Comparison of ENCODE assay signal across 7 mouse cellular contexts in genomic region chr17:24206451-24207351, GRCm38 (mm10). TPM values are rescaled to one million over a fixed set of nuclear protein-coding genes. Genes with fewer than 3 reads are reported as not detected.
DNase-seq lines count a peak whose midpoint lies in the region; ATAC-seq and TF ChIP-seq lines count a peak whose summit lies in the region.

No protein-coding gene starts in this region.

- no peak for TF ChIP-seq RAD21 in MEL (IDR thresholded peaks at IDR 0.05; ENCODE audit: low read depth, low read length)

- peak in 2 of 3 experiments; percentile 24 to 29; a peak in 2 of 6 replicates for TF ChIP-seq CTCF in MEL (IDR thresholded peaks at IDR 0.05 in 2 of 3, conservative IDR thresholded peaks at IDR 0.05 in 1 of 3; ENCODE audit: control insufficient read depth in 1 of 3, insufficient read depth in 1 of 3, low read depth in 2 of 3, low read length in 3 of 3, poor library complexity in 1 of 3, severe bottlenecking in 1 of 3)
- peak; percentile 1 for TF ChIP-seq CTCF in left cerebral cortex, adult 2 months (IDR thresholded peaks at IDR 0.05)

- peaks cover 9 to 50% of the 10 kb centered on the region in 2 experiments for H3K4me1 ChIP-seq in MEL (ENCODE audit: control insufficient read depth in 1 of 2, insufficient read depth in 2 of 2, low read length in 2 of 2)
- H3K4me1 ChIP-seq in forebrain, embryonic 12.5 days = peaks cover 91% of the 10 kb centered on the region
- peaks cover 83% of the 10 kb centered on the region for H3K4me1 ChIP-seq in hindbrain, embryonic 14.5 days (replicated peaks; ENCODE audit: control insufficient read depth, insufficient read depth, low read length)

- DNase-seq in MEL (ENCODE audit: low read depth, low spot score) = peak; percentile 94
- peak; percentile 74 for DNase-seq in c-Kit-positive CD71-positive TER-119-negative erythroid progenitor cells, embryonic 14.5 days (ENCODE audit: low read depth)
- peak; percentile 61 for DNase-seq in hindbrain, embryonic 14.5 days (ENCODE audit: low spot score)
- DNase-seq in left cerebral cortex, adult 2 months (ENCODE audit: extremely low spot score in 1 of 2, low spot score in 2 of 2) = peak; percentile 73 to 80
- peak; percentile 80 for DNase-seq in right cerebral cortex, postnatal 4 days

- H3K4me2 ChIP-seq in forebrain, embryonic 12.5 days = peak overlapping the region; percentile 92
- peak overlapping the region; percentile 95 for H3K4me2 ChIP-seq in hindbrain, embryonic 14.5 days (replicated peaks)

- H3K9ac ChIP-seq in MEL (ENCODE audit: control insufficient read depth, low read depth, low read length, poor library complexity, severe bottlenecking) = peak overlapping the region; percentile 93
- peak overlapping the region; percentile 75 for H3K9ac ChIP-seq in forebrain, embryonic 12.5 days
- H3K9ac ChIP-seq in hindbrain, embryonic 14.5 days = peak overlapping the region; percentile 87

- H3K27me3 ChIP-seq in MEL (ENCODE audit: control insufficient read depth in 1 of 2, insufficient read depth in 2 of 2, low read length in 2 of 2) = no peaks in the 10 kb centered on the region
- peaks cover 48% of the 10 kb centered on the region for H3K27me3 ChIP-seq in forebrain, embryonic 12.5 days
- 0 out of 2 replicates have a peak, but pooled peaks cover 4% of the 10 kb centered on the region for H3K27me3 ChIP-seq in hindbrain, embryonic 14.5 days (ENCODE audit: control insufficient read depth, insufficient read depth, low read length)

- H3K9me3 ChIP-seq in MEL (replicated peaks; ENCODE audit: insufficient read depth, low read length) = no peaks in the 10 kb centered on the region
- no peaks in the 10 kb centered on the region for H3K9me3 ChIP-seq in forebrain, embryonic 12.5 days
- no peaks in the 10 kb centered on the region for H3K9me3 ChIP-seq in hindbrain, embryonic 14.5 days (ENCODE audit: control insufficient read depth, low read length)

- intact Hi-C loops in left cerebral cortex, adult 2 months (cut with DNase I) = no loop called here

- ATAC-seq in forebrain, embryonic 12.5 days (ENCODE audit: low FRiP score) = peak; percentile 27; the same call in 1 of the 2 replicates
- ATAC-seq in hindbrain, embryonic 14.5 days (ENCODE audit: low FRiP score) = peak; percentile 9; the same call in 1 of the 2 replicates

- H3K4me3 ChIP-seq in MEL (ENCODE audit: control insufficient read depth in 1 of 2, insufficient read depth in 1 of 2, low read depth in 2 of 2, low read length in 2 of 2) (peak overlapping the region; percentile 63 to 73), macrophage (ENCODE audit: inconsistent target) (peak overlapping the region; percentile 25; the same call in 1 of the 2 replicates)
- H3K4me3 ChIP-seq in forebrain, embryonic 12.5 days (replicated peaks) = peak overlapping the region; percentile 64
- H3K4me3 ChIP-seq in hindbrain, embryonic 14.5 days (replicated peaks; ENCODE audit: low read length) = peak overlapping the region; percentile 77
- H3K4me3 ChIP-seq in left cerebral cortex, adult 2 months = peak overlapping the region; percentile 84

- 6% methylated on average over 57 of the region's 62 CpGs for WGBS in forebrain, embryonic 12.5 days
- WGBS in hindbrain, embryonic 14.5 days = 5% methylated on average over 62 of the region's 62 CpGs
- WGBS in macrophage (ENCODE audit: missing documents) = 12% methylated on average over 49 of the region's 62 CpGs

- peak overlapping the region; percentile 94 for H3K27ac ChIP-seq in MEL (ENCODE audit: control insufficient read depth, low read depth, low read length)
- H3K27ac ChIP-seq in forebrain, embryonic 12.5 days = 0 out of 2 replicates have a peak overlapping the region, but pooled peaks have one; percentile 2
- peak overlapping the region; percentile 80 for H3K27ac ChIP-seq in hindbrain, embryonic 14.5 days
- peak overlapping the region; percentile 98 for H3K27ac ChIP-seq in left cerebral cortex, adult 2 months
- no peak overlapping the region for H3K27ac ChIP-seq in macrophage

- H3K79me2 ChIP-seq in MEL (ENCODE audit: control insufficient read depth, insufficient read depth, low read length, poor library complexity) (peaks cover 40% of the 10 kb centered on the region), macrophage (ENCODE audit: inconsistent target) (peaks cover 35% of the 10 kb centered on the region)

- TF ChIP-seq POLR2A in MEL (IDR thresholded peaks at IDR 0.05; ENCODE audit: control insufficient read depth in 1 of 2, insufficient read depth in 1 of 2, low read depth in 1 of 2, low read length in 2 of 2, poor library complexity in 1 of 2) = peak; percentile 68 to 80

- H3K36me3 ChIP-seq in MEL (ENCODE audit: control insufficient read depth in 1 of 2, insufficient read depth in 2 of 2, low read length in 2 of 2) (peaks cover 0 to 36% of the 10 kb centered on the region in 2 experiments; a peak in 3 of 4 replicates), macrophage (ENCODE audit: inconsistent target) (no peaks in the 10 kb centered on the region)
- H3K36me3 ChIP-seq in forebrain, embryonic 12.5 days (replicated peaks) = no peaks in the 10 kb centered on the region
- no peaks in the 10 kb centered on the region for H3K36me3 ChIP-seq in hindbrain, embryonic 14.5 days (replicated peaks; ENCODE audit: control insufficient read depth, insufficient read depth)

- TF ChIP-seq EP300 in MEL (IDR thresholded peaks at IDR 0.05; ENCODE audit: low read depth in 1 of 2, low read length in 2 of 2) = peak in 1 of 2 experiments; percentile 28; a peak in 1 of 4 replicates

RNA-seq across cellular contexts. Expression of gene Tbc1d24, which starts 1.3 kb away (rescaled TPM):
- total RNA-seq in MEL (2012; rRNA removed) = 21.8 and 24.3 TPM in 2 replicates
- polyA plus RNA-seq in MEL (2012; ENCODE audit: insufficient read depth in 1 of 2, insufficient read length in 2 of 2, low read depth in 1 of 2, low replicate concordance in 2 of 2, missing spikeins in 1 of 2) (10 to 100 TPM; 27.3 to 34.2 TPM), macrophage (2018) (8.4 to 12.8 TPM (median 8.5 TPM) in 3 replicates)
- polyA plus RNA-seq in forebrain, embryonic 12.5 days (2016; fragmentation: Nextera tagmentation; extraction: Ambion mirVana) = 8.5 and 10.8 TPM in 2 replicates
- polyA plus RNA-seq in hindbrain, embryonic 14.5 days (2014; fragmentation: Nextera tagmentation; extraction: Ambion mirVana) = 27.1 and 27.6 TPM in 2 replicates
- total RNA-seq in left cerebral cortex, adult 2 months (2021) = 10 to 100 TPM; 63.3 to 69.7 TPM
- 100 to 1,000 TPM in 2 of 26 experiments, 10 to 100 TPM in 24; 25.7 to 129 (median 59.8) TPM for total RNA-seq in macrophage (2018; cell fraction: chromatin; rRNA removed)
- total RNA-seq in macrophage (2018; cell fraction: cytosol; rRNA removed) = 10 to 100 TPM in 12 of 26 experiments, 1 to 10 TPM in 14; 4.8 to 15.0 (median 9.2) TPM
- total RNA-seq in macrophage (2018; cell fraction: nucleus; rRNA removed) = 10 to 100 TPM; 17.0 to 91.0 (median 36.6) TPM

RNA-seq across cellular contexts. Expression of gene Ntn3, which starts 2.6 kb away (rescaled TPM):
- total RNA-seq in MEL (2012; rRNA removed) = 1.7 and 2.7 TPM in 2 replicates
- polyA plus RNA-seq in MEL (2012; ENCODE audit: insufficient read depth in 1 of 2, insufficient read length in 2 of 2, low read depth in 1 of 2, low replicate concordance in 2 of 2, missing spikeins in 1 of 2) (1 to 10 TPM in 1 of 2 experiments, not detected in 1; 2.5 TPM), macrophage (2018) (0.05 to 0.09 TPM in 2 of 3 replicates, not detected in the other)
- polyA plus RNA-seq in forebrain, embryonic 12.5 days (2016; fragmentation: Nextera tagmentation; extraction: Ambion mirVana) = 4.3 and 5.2 TPM in 2 replicates
- 3.9 and 5.0 TPM in 2 replicates for polyA plus RNA-seq in hindbrain, embryonic 14.5 days (2014; fragmentation: Nextera tagmentation; extraction: Ambion mirVana)
- 10 to 100 TPM; 10.5 to 11.5 TPM for total RNA-seq in left cerebral cortex, adult 2 months (2021)
- total RNA-seq in macrophage (2018; cell fraction: chromatin; rRNA removed) = 1 to 10 TPM in 23 of 26 experiments, under 1 TPM in 3; 0.81 to 4.1 (median 1.5) TPM
- under 1 TPM in 20 of 26 experiments, not detected in 6; 0.03 to 0.24 (median 0.09) TPM for total RNA-seq in macrophage (2018; cell fraction: cytosol; rRNA removed)
- 1 to 10 TPM in 14 of 26 experiments, under 1 TPM in 12; 0.27 to 3.3 (median 1.0) TPM for total RNA-seq in macrophage (2018; cell fraction: nucleus; rRNA removed)

RNA-seq across cellular contexts. Expression of gene Tedc2, which starts 13.9 kb away (rescaled TPM):
- total RNA-seq in MEL (2012; rRNA removed) = 18.5 and 22.6 TPM in 2 replicates
- polyA plus RNA-seq in MEL (2012; ENCODE audit: insufficient read depth in 1 of 2, insufficient read length in 2 of 2, low read depth in 1 of 2, low replicate concordance in 2 of 2, missing spikeins in 1 of 2) = 10 to 100 TPM in 1 of 2 experiments, not detected in 1; 24.6 TPM
- polyA plus RNA-seq in forebrain, embryonic 12.5 days (2016; fragmentation: Nextera tagmentation; extraction: Ambion mirVana) = 15.3 and 16.7 TPM in 2 replicates
- 8.2 and 10.1 TPM in 2 replicates for polyA plus RNA-seq in hindbrain, embryonic 14.5 days (2014; fragmentation: Nextera tagmentation; extraction: Ambion mirVana)
- 10 to 100 TPM; 10.8 to 11.0 TPM for total RNA-seq in left cerebral cortex, adult 2 months (2021)
- total RNA-seq in macrophage (2018; cell fraction: chromatin; rRNA removed) = 10 to 100 TPM in 9 of 26 experiments, 1 to 10 TPM in 17; 1.3 to 17.7 (median 6.8) TPM
- total RNA-seq in macrophage (2018; cell fraction: cytosol; rRNA removed) = 1 to 10 TPM in 24 of 26 experiments, under 1 TPM in 2; 0.72 to 4.8 (median 3.1) TPM
- 10 to 100 TPM in 4 of 26 experiments, 1 to 10 TPM in 21, under 1 TPM in 1; 0.89 to 16.1 (median 4.5) TPM for total RNA-seq in macrophage (2018; cell fraction: nucleus; rRNA removed)
- 2.8 to 5.5 TPM (median 4.0 TPM) in 3 replicates for polyA plus RNA-seq in macrophage (2018)

RNA-seq across cellular contexts. Expression of gene Atp6v0c, which starts 37.2 kb away (rescaled TPM):
- total RNA-seq in MEL (2012; rRNA removed) = 58.4 and 59.3 TPM in 2 replicates
- polyA plus RNA-seq in MEL (2012; ENCODE audit: insufficient read depth in 1 of 2, insufficient read length in 2 of 2, low read depth in 1 of 2, low replicate concordance in 2 of 2, missing spikeins in 1 of 2) (100 to 1,000 TPM; 125 to 515 TPM), macrophage (2018) (1,634 to 2,526 TPM (median 2,187 TPM) in 3 replicates)
- polyA plus RNA-seq in forebrain, embryonic 12.5 days (2016; fragmentation: Nextera tagmentation; extraction: Ambion mirVana) = 461 and 463 TPM in 2 replicates
- 1,495 and 1,569 TPM in 2 replicates for polyA plus RNA-seq in hindbrain, embryonic 14.5 days (2014; fragmentation: Nextera tagmentation; extraction: Ambion mirVana)
- total RNA-seq in left cerebral cortex, adult 2 months (2021) = 1,000 to 10,000 TPM; 1,211 to 1,240 TPM
- total RNA-seq in macrophage (2018; cell fraction: chromatin; rRNA removed) = 100 to 1,000 TPM; 138 to 505 (median 301) TPM
- total RNA-seq in macrophage (2018; cell fraction: cytosol; rRNA removed) = 1,000 to 10,000 TPM; 1,805 to 2,723 (median 2,167) TPM
- 1,000 to 10,000 TPM in 4 of 26 experiments, 100 to 1,000 TPM in 22; 281 to 1,066 (median 916) TPM for total RNA-seq in macrophage (2018; cell fraction: nucleus; rRNA removed)

RNA-seq across cellular contexts. Expression of gene Amdhd2, which starts 43.1 kb away (rescaled TPM):
- total RNA-seq in MEL (2012; rRNA removed) = 11.4 and 15.9 TPM in 2 replicates
- polyA plus RNA-seq in MEL (2012; ENCODE audit: insufficient read depth in 1 of 2, insufficient read length in 2 of 2, low read depth in 1 of 2, low replicate concordance in 2 of 2, missing spikeins in 1 of 2) (10 to 100 TPM in 1 of 2 experiments, not detected in 1; 36.1 TPM), macrophage (2018) (69.2 to 101 TPM (median 69.2 TPM) in 3 replicates)
- polyA plus RNA-seq in forebrain, embryonic 12.5 days (2016; fragmentation: Nextera tagmentation; extraction: Ambion mirVana) = 31.1 and 32.6 TPM in 2 replicates
- polyA plus RNA-seq in hindbrain, embryonic 14.5 days (2014; fragmentation: Nextera tagmentation; extraction: Ambion mirVana) = 29.1 and 30.6 TPM in 2 replicates
- total RNA-seq in left cerebral cortex, adult 2 months (2021) = 10 to 100 TPM; 29.2 to 32.0 TPM
- 100 to 1,000 TPM in 20 of 26 experiments, 10 to 100 TPM in 6; 60.5 to 540 (median 175) TPM for total RNA-seq in macrophage (2018; cell fraction: chromatin; rRNA removed)
- total RNA-seq in macrophage (2018; cell fraction: cytosol; rRNA removed) = 100 to 1,000 TPM; 135 to 212 (median 181) TPM
- total RNA-seq in macrophage (2018; cell fraction: nucleus; rRNA removed) = 100 to 1,000 TPM in 19 of 26 experiments, 10 to 100 TPM in 7; 73.3 to 325 (median 152) TPM

Comparison
In these comparisons a context has a peak if more than half of its experiments do, and no peak if none do; other contexts are left out.
1. H3K4me3 ChIP-seq: peak in every context shown above with its lines; median percentile 84 in left cerebral cortex, adult 2 months; 77 in hindbrain, embryonic 14.5 days; 68 in MEL; 64 in forebrain, embryonic 12.5 days; 25 in macrophage.